Mouse (Mus musculus) small intestine, adult 2 months (tissue): Measurements from ENCODE around the gene Tspan31.

Experiments
- CTCF ChIP-seq: fragments of 200-500 bp; IDR thresholded peaks from 2 replicates; pipeline ENCODE4 v1.5.1; 2012; ENCODE audit warnings: low read depth, mild to moderate bottlenecking, control low read depth, inconsistent platforms, low read length, moderate library complexity, mixed read lengths; ENCODE audit not compliant: insufficient replicate concordance, insufficient read length; ENCODE audit errors: extremely low read depth
- POLR2A ChIP-seq: fragments of 200-500 bp; IDR thresholded peaks from 2 replicates; pipeline ENCODE4 v1.6.1; 2012; ENCODE audit warnings: low read depth, mild to moderate bottlenecking, control low read depth, inconsistent platforms, low read length, moderate library complexity

DNA sequence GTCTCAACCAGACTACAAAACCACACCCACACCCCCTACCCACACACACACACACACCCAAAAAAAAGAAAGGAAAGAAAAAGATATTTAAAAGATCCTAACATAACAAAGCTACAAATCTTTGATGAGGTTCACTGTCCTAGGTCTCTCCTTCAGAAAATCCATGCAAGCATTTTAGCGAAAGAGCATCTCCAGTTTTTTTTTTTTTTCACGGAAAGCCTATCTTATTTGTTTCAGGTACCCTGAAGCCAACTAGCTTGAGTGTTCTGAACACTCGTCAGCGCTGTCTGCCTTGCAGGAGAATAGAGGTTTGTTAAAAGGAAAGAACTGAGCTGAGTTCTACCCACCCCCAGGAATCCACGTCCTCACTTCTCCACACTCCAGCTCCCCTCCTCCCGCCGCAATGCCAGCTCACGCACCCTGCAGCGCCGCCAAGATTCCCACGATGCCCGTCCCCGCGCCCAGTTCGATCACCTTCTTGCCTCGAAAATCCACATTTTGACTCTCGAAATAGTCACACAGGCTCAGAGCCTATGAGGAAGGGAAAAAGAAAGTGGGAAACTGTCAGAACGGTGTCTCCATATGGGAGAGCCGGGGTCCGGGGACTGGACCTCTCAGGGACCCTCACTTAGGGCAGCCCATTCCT is 29.4 kb downstream of the Tspan31 start:
- no peak for TF ChIP-seq CTCF
- TF ChIP-seq POLR2A: no peak
